Mouse (Mus musculus) midbrain, embryonic 14.5 days (tissue): Measurements from ENCODE around the gene Cytip. TPM values are rescaled to one million over a fixed set of nuclear protein-coding genes. Genes with fewer than 3 reads are reported as not detected.

Source experiments
- ATAC-seq: fragments of 200-750 bp; cut with Nextera tagmentation; 2 replicates; pipeline ENCODE4 v1.8.0; 2017; ENCODE audit warnings: moderate number of reproducible peaks, moderate library complexity; ENCODE audit not compliant: low FRiP score, low TSS enrichment
- DNase-seq: peaks from one replicate; pipeline ENCODE4 v3.0.0-alpha.2; 2015
- H3K27ac ChIP-seq: fragments of 300-500 bp; sonication (generic); replicated peaks from 2 replicates; pipeline ENCODE4 v1.5.1; 2014; ENCODE audit warnings: mild to moderate bottlenecking, low read depth, low read length, moderate library complexity
- H3K27me3 ChIP-seq: fragments of 300-500 bp; sonication (generic); 2 replicates; pipeline ENCODE4 v1.6.1; 2014; ENCODE audit warnings: low read length, control low read depth, mixed read lengths; ENCODE audit not compliant: control insufficient read depth, insufficient read depth
- H3K36me3 ChIP-seq: fragments of 300-500 bp; sonication (generic); 2 replicates; pipeline ENCODE4 v1.6.1; 2014; ENCODE audit warnings: low read length, control low read depth; ENCODE audit not compliant: control insufficient read depth, insufficient read depth
- H3K4me1 ChIP-seq: fragments of 300-500 bp; sonication (generic); 2 replicates; pipeline ENCODE4 v1.6.1; 2014; ENCODE audit warnings: mild to moderate bottlenecking, antibody characterized with exemption, low read length, control low read depth; ENCODE audit not compliant: control insufficient read depth, insufficient read depth
- H3K4me2 ChIP-seq: fragments of 300-500 bp; sonication (generic); 2 replicates; pipeline ENCODE4 v1.6.1; 2014; ENCODE audit warnings: mild to moderate bottlenecking, low read length, moderate library complexity
- H3K4me3 ChIP-seq: fragments of 300-500 bp; sonication (generic); replicated peaks from 2 replicates; pipeline ENCODE4 v1.5.1; 2014; ENCODE audit warnings: low read depth, low read length
- H3K9ac ChIP-seq: fragments of 300-500 bp; sonication (generic); replicated peaks from 2 replicates; pipeline ENCODE4 v1.6.1; 2014; ENCODE audit warnings: mild to moderate bottlenecking, low read length, moderate library complexity
- H3K9me3 ChIP-seq: fragments of 300-500 bp; sonication (generic); 2 replicates; pipeline ENCODE4 v1.6.1; 2016; ENCODE audit warnings: low read length, control low read depth, mixed read lengths; ENCODE audit not compliant: control insufficient read depth
- WGBS: fragments of 180-500 bp; shearing (Covaris S2); extraction: QIAGEN DNeasy Blood & Tissue Kit; methylation state at CpG from one replicate; pipeline ENCODE4 v1.1.7; 2014; 5-methylcytosine and 5-hydroxymethylcytosine counted together
- polyA plus RNA-seq: library from polyadenylated mRNA; unstranded; fragments of >200 nt; fragmentation: Nextera tagmentation; extraction: Ambion mirVana; gene quantifications from 2 replicates; pipeline ENCODE4 v1.2.1, GENCODE M21; 2014

Gene Cytip
- polyA plus RNA-seq = 0.38 TPM in 1 of 2 replicates, not detected in the other

DNA sequence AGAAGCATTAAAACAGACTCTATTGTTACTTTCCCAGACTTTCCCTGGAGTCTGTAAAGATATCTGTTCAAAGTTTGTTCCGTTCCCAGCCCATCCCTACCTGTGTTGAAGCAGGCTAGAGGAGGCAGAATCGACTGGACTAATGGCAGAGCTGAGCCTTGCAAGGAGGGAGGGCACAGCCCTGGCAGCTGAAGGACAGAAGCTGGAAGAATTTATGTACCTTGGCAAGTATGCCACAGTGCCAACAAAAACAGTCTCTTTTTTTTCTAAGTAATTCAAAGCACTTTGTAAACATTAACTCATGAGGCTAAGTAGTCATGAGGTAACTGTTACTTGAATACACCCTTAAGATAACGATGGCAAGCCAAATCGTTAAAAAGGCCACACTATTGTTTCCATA lies at the start of gene Cytip:
Cytip (minus strand) TSS at position 187 of the 400 bp plus-strand sequence.
- Histone ChIP-seq H3K9me3 (no peaks in the 10 kb centered on the region), H3K9ac (no peak within 1 kb of the TSS), H3K27me3 (no peaks in the 10 kb centered on the region), H3K27ac (no peak within 1 kb of the TSS), H3K4me1 (no peaks in the 10 kb centered on the region), H3K4me2 (no peak within 1 kb of the TSS), H3K4me3 (no peak within 1 kb of the TSS), H3K36me3 (no peaks in the 10 kb centered on the region)
- 87% methylated on average over 4 of the region's 4 CpGs for WGBS
- DNase-seq (no peak), ATAC-seq (no peak)

DNA sequence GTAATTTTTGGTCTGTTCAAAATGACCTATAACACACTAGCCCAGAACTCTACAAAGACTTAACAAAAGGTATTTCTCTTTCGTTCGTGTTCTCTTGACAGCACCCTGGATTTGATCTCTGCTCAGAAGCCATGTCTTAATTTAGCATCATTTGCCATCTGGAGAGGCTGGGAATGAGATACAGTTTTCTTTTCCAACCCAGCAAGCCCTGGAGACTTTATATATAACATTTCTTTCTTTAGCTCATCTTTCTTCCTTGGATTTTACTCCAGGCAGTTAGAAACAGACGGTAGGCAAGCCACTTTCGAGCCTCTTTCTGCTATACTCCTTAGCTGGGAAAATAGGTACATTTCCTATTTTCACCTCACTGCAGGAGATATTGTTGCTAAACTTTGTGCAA lies 45.3 kb upstream of the Cytip start:
- Histone ChIP-seq H3K4me1 (no peaks in the 10 kb centered on the region), H3K36me3 (no peaks in the 10 kb centered on the region), H3K9me3 (no peaks in the 10 kb centered on the region), H3K4me3 (no peak overlapping the region), H3K9ac (no peak overlapping the region), H3K27me3 (no peaks in the 10 kb centered on the region), H3K27ac (no peak overlapping the region), H3K4me2 (no peak overlapping the region)
- no peak for DNase-seq
- no peak for ATAC-seq
- WGBS = 85% methylated on average over 4 of the region's 4 CpGs

DNA sequence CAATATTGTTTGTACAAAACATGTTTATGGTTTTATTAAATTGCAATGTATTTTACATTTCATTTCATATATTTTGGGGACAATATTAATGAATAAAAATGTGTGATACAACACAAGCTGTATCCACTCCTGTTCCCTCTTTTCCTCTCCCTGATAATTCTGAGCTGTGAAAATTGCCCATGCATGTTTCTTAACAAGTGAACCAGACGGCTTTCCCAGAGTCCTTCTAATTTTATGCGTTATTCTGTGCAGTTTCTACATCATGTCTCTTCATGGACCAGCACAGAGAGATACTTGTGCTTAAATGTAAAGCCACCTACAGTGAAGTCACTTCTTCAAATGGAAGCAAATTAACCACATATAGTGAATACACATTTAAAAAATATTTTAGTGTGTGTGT lies 42.2 kb upstream of the Cytip start:
- no peak overlapping the region for H3K4me3 ChIP-seq
- H3K9ac ChIP-seq = no peak overlapping the region
- no peaks in the 10 kb centered on the region for H3K36me3 ChIP-seq
- no peaks in the 10 kb centered on the region for H3K4me1 ChIP-seq
- 79% methylated on average over 2 of the region's 2 CpGs for WGBS
- H3K27me3 ChIP-seq = no peaks in the 10 kb centered on the region
- DNase-seq (no peak), ATAC-seq (no peak)
- no peak overlapping the region for H3K4me2 ChIP-seq
- H3K9me3 ChIP-seq = no peaks in the 10 kb centered on the region
- H3K27ac ChIP-seq = no peak overlapping the region

DNA sequence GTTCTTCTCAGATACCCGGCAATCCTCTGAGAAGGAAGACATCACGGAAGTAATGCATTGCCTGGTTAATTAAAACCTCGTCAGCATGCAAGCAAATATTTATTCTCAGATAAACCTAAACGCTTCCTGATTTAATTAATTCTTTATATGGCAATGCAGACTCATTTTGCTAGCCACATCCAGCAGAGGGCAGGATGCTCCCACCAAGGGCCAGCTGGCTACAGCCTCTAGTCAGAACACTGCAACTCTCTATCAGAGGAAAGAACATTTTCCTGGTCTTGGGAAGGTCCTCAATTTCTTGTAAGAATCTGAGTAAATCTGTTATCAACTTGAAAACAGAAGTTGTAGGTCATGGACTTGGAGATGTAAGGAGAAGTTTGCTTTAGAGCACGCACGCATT lies 4.1 kb upstream of the Cytip start:
- ATAC-seq = peak; percentile 60; the same call in 1 of the 2 replicates
- H3K36me3 ChIP-seq = no peaks in the 10 kb centered on the region
- WGBS = 76% methylated on average over 6 of the region's 6 CpGs

DNA sequence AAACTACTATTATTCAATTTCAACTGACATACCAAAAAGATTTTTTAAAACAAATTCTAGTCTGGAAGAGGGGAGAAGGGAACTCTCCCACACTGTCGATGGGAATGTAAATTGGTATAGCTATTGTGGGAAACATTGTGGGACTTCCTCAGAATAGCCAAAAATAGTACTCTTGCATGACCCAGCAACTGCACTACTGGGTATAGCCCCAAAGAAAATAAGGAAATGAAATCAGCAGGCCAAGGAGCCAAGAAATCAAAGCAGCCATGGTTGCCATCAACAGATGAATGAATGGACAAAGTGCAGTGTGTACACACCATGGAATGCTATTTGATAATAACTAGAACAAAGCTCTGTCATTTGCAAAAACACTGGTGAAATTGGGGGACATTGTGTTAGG lies 1.5 kb upstream of the Cytip start:
- H3K9ac ChIP-seq = no peak overlapping the region
- no peaks in the 10 kb centered on the region for H3K9me3 ChIP-seq
- no peak overlapping the region for H3K4me2 ChIP-seq
- ATAC-seq (no peak), DNase-seq (no peak)
- H3K27me3 ChIP-seq = no peaks in the 10 kb centered on the region
- H3K27ac ChIP-seq = no peak overlapping the region
- WGBS = 89% methylated on average over 1 of the region's 1 CpGs
- H3K4me1 ChIP-seq = no peaks in the 10 kb centered on the region
- no peaks in the 10 kb centered on the region for H3K36me3 ChIP-seq
- no peak overlapping the region for H3K4me3 ChIP-seq

More for the DNA sequence above, 4.1 kb upstream of the Cytip start:
- no peaks in the 10 kb centered on the region for H3K9me3 ChIP-seq
- H3K9ac ChIP-seq = no peak overlapping the region
- no peak overlapping the region for H3K4me3 ChIP-seq
- DNase-seq = peak; percentile 84
- no peak overlapping the region for H3K4me2 ChIP-seq
- H3K4me1 ChIP-seq = no peaks in the 10 kb centered on the region
- no peak overlapping the region for H3K27ac ChIP-seq
- H3K27me3 ChIP-seq = no peaks in the 10 kb centered on the region

DNA sequence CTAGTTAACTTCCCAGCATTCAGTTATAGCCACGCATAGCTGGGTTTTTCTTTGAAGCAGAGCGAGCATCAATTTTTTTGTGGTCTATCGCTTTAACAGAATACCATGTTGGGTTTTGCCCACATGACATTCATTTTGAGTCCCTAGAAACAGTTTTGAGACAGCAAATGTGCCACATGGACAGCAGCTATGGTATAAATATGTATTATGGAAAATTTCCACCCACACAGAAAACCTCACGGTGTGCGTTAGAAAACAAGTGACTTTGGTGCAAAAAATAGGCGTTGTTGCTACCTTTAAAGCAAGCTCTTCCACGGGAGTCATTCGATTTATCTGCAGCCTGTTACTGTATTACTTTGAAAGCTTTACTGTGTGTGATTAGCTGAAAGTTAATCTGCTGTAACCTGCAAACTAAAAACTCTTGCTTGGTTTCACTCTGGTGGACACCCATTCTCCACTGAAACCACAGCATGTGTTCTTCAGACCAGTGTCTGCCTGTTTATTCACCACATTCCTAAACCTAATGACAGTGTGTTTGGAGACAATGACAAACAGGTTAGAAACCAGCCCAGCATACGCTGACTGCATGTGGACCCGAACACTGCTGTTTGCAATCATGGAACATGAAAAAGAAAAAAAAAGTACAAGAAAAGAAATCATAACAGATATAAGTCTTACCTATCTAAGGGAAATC lies 763 bp downstream of the Cytip start:
- 89% methylated on average over 10 of the region's 10 CpGs for WGBS
- no peak for ATAC-seq

DNA sequence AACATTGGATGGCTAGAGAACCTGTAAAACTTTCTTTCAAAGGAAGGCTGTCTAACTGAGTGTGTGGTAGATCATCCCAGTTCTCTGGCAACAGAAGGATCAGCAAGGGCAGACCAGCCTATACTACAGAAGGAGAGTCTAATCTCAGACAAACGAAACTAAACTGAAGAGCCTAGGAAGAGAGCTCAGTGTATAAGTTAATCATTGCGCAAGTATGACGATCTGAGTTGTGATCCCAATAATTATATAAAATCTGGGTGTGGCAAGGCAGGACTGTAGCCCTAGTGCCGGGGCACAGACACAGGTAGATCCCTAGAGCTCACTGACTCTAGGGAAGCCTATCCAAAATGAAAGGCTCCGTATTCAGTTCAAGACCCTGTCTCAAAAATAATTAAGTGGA lies 3.2 kb downstream of the Cytip start:
- no peaks in the 10 kb centered on the region for H3K36me3 ChIP-seq

More for the DNA sequence above, 763 bp downstream of the Cytip start:
- Histone ChIP-seq H3K27ac (no peak overlapping the region), H3K4me3 (no peak overlapping the region), H3K9ac (no peak overlapping the region), H3K36me3 (no peaks in the 10 kb centered on the region), H3K4me2 (no peak overlapping the region), H3K27me3 (no peaks in the 10 kb centered on the region), H3K9me3 (no peaks in the 10 kb centered on the region), H3K4me1 (no peaks in the 10 kb centered on the region)
- no peak for DNase-seq

DNA sequence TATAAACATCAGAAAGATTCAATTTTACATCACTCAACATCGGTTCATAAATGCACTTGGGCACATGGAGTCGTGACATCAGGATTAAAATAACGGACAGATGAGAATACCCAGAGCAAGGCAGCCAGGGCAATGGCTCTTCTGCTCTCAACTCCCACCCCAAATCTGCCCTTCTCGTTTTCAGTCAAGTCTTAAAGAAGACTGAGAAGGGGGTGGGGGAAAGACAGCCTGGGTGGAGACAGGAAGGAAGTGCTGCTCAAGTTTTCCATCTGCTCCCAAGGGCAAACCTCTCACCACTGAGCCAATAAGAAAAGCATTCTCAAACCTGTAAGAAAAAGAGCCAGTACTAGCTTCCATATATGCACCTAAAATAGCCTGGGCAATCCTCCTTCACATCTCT lies 5.8 kb downstream of the Cytip start:
- Histone ChIP-seq H3K4me2 (no peak overlapping the region), H3K27ac (no peak overlapping the region), H3K36me3 (no peaks in the 10 kb centered on the region), H3K9ac (no peak overlapping the region), H3K9me3 (no peaks in the 10 kb centered on the region), H3K4me3 (no peak overlapping the region), H3K27me3 (no peaks in the 10 kb centered on the region), H3K4me1 (no peaks in the 10 kb centered on the region)
- ATAC-seq (no peak), DNase-seq (no peak)
- 76% methylated on average over 4 of the region's 4 CpGs for WGBS

More for the DNA sequence above, 3.2 kb downstream of the Cytip start:
- no peak for DNase-seq
- no peaks in the 10 kb centered on the region for H3K9me3 ChIP-seq
- H3K9ac ChIP-seq = no peak overlapping the region
- ATAC-seq = no peak
- no peak overlapping the region for H3K4me2 ChIP-seq
- no peaks in the 10 kb centered on the region for H3K4me1 ChIP-seq
- no peak overlapping the region for H3K27ac ChIP-seq
- no peaks in the 10 kb centered on the region for H3K27me3 ChIP-seq
- WGBS = 92% methylated on average over 5 of the region's 5 CpGs
- H3K4me3 ChIP-seq = no peak overlapping the region

DNA sequence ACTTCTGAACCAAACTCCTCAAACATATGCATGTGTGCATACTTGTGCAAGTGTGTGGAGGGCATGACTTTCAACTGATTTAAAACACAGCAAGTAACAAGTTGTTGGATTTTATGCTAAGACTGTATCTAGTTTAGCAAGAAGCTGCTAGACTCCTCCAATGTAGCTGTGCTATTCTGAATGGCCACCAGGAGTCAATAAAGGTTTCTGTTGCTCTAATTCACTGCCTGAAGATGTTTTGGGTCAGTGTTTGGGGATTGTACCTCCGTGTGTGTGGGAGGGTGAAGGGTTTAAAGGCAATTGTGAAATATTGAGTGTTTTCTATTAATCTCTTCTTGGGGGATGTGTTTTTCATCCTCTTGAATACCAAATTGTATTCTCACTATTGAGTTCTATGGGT lies 6.4 kb downstream of the Cytip start:
- H3K4me2 ChIP-seq = no peak overlapping the region
- 37% methylated on average over 1 of the region's 1 CpGs for WGBS
- no peaks in the 10 kb centered on the region for H3K9me3 ChIP-seq
- no peak overlapping the region for H3K9ac ChIP-seq
- ATAC-seq (no peak), DNase-seq (no peak)
- H3K27ac ChIP-seq = no peak overlapping the region
- H3K4me3 ChIP-seq = no peak overlapping the region
- no peaks in the 10 kb centered on the region for H3K4me1 ChIP-seq
- H3K36me3 ChIP-seq = no peaks in the 10 kb centered on the region
- H3K27me3 ChIP-seq = no peaks in the 10 kb centered on the region
